ENCODE assay signal across 9 mouse cellular contexts in genomic region chr16:21398345-21399051, GRCm38 (mm10). TPM values are rescaled to one million over a fixed set of nuclear protein-coding genes. Genes with fewer than 3 reads are reported as not detected.
DNase-seq lines count a peak whose midpoint lies in the region; ATAC-seq and TF ChIP-seq lines count a peak whose summit lies in the region.
"Had no signal": no experiment of that assay in that cellular context is flagged by ENCODE, and none has a peak within 500 bp of the region (broad histone marks: within the 10 kb centered on the region; RNA-seq: fewer than 3 reads in every experiment).

No protein-coding gene starts in this region.

- no peaks in the 10 kb centered on the region for H3K36me3 ChIP-seq in lung, embryonic 14.5 days (ENCODE audit: insufficient read depth)
- H3K36me3 ChIP-seq in forebrain, embryonic 12.5 days (replicated peaks) = no peaks in the 10 kb centered on the region
- no peaks in the 10 kb centered on the region for H3K36me3 ChIP-seq in intestine, embryonic 16.5 days (ENCODE audit: control insufficient read depth, insufficient read depth, low read length)
- no peaks in the 10 kb centered on the region for H3K36me3 ChIP-seq in neural tube, embryonic 14.5 days (ENCODE audit: control insufficient read depth, insufficient read depth, low read length)

- 26% methylated on average over 8 of the region's 8 CpGs for WGBS in lung, embryonic 14.5 days
- WGBS in forebrain, embryonic 12.5 days = 7% methylated on average over 8 of the region's 8 CpGs
- 36% methylated on average over 8 of the region's 8 CpGs for WGBS in intestine, embryonic 16.5 days
- WGBS in neural tube, embryonic 14.5 days = 11% methylated on average over 8 of the region's 8 CpGs

- H3K9ac ChIP-seq in lung, embryonic 14.5 days = no peak overlapping the region
- H3K9ac ChIP-seq in forebrain, embryonic 12.5 days = no peak overlapping the region
- no peak overlapping the region for H3K9ac ChIP-seq in intestine, embryonic 16.5 days (ENCODE audit: low read depth, low read length)
- no peak overlapping the region for H3K9ac ChIP-seq in neural tube, embryonic 14.5 days (replicated peaks; ENCODE audit: low read depth, low read length)

- no peak overlapping the region for H3K4me2 ChIP-seq in lung, embryonic 14.5 days
- H3K4me2 ChIP-seq in forebrain, embryonic 12.5 days = peak overlapping the region; percentile 21
- H3K4me2 ChIP-seq in intestine, embryonic 16.5 days (ENCODE audit: low read depth, low read length) = no peak overlapping the region
- no peak overlapping the region for H3K4me2 ChIP-seq in neural tube, embryonic 14.5 days (ENCODE audit: low read depth, low read length)

- H3K27ac ChIP-seq in lung, embryonic 14.5 days (ENCODE audit: low read depth) = no peak overlapping the region
- peak overlapping the region; percentile 57 for H3K27ac ChIP-seq in forebrain, embryonic 12.5 days
- H3K27ac ChIP-seq in intestine, embryonic 16.5 days (ENCODE audit: low read length) = 0 out of 2 replicates have a peak overlapping the region, but pooled peaks have one; percentile 19
- H3K27ac ChIP-seq in neural tube, embryonic 14.5 days (ENCODE audit: low read depth, low read length) = peak overlapping the region; percentile 36; the same call in 1 of the 2 replicates

- no peaks in the 10 kb centered on the region for H3K27me3 ChIP-seq in lung, embryonic 14.5 days (ENCODE audit: insufficient read depth, low read length)
- H3K27me3 ChIP-seq in forebrain, embryonic 12.5 days = peaks cover 12% of the 10 kb centered on the region; the same call in 1 of the 2 replicates
- H3K27me3 ChIP-seq in intestine, embryonic 16.5 days (replicated peaks; ENCODE audit: control insufficient read depth, insufficient read depth, low read length) = no peaks in the 10 kb centered on the region
- no peaks in the 10 kb centered on the region for H3K27me3 ChIP-seq in neural tube, embryonic 14.5 days (ENCODE audit: control insufficient read depth, insufficient read depth, low read length)

- ATAC-seq in lung, embryonic 14.5 days (ENCODE audit: insufficient read depth) = 0 out of 2 replicates have a peak, but pooled peaks have one; percentile 42
- peak; percentile 49; the same call in 1 of the 2 replicates for ATAC-seq in forebrain, embryonic 12.5 days (ENCODE audit: low FRiP score)
- ATAC-seq in intestine, embryonic 16.5 days = peak; percentile 21; the same call in 1 of the 2 replicates
- ATAC-seq in neural tube, embryonic 14.5 days (ENCODE audit: low read depth) = peak; percentile 38; the same call in 1 of the 2 replicates

- H3K4me3 ChIP-seq in lung, embryonic 14.5 days (ENCODE audit: low read depth, low read length) = no peak overlapping the region
- no peak overlapping the region for H3K4me3 ChIP-seq in forebrain, embryonic 12.5 days (replicated peaks)
- no peak overlapping the region for H3K4me3 ChIP-seq in intestine, embryonic 16.5 days (ENCODE audit: low read length)
- no peak overlapping the region for H3K4me3 ChIP-seq in neural tube, embryonic 14.5 days (ENCODE audit: low read depth, low read length)

- H3K9me3 ChIP-seq in lung, embryonic 14.5 days (ENCODE audit: low read depth, low read length) = no peaks in the 10 kb centered on the region
- H3K9me3 ChIP-seq in forebrain, embryonic 12.5 days = no peaks in the 10 kb centered on the region
- H3K9me3 ChIP-seq in intestine, embryonic 16.5 days (ENCODE audit: control insufficient read depth, low read length) = no peaks in the 10 kb centered on the region
- no peaks in the 10 kb centered on the region for H3K9me3 ChIP-seq in neural tube, embryonic 14.5 days (ENCODE audit: control insufficient read depth, low read length)

- TF ChIP-seq CTCF in lung, embryonic 14.5 days (IDR thresholded peaks at IDR 0.05; ENCODE audit: low read depth) = no peak

- peak; percentile 41 for DNase-seq in lung, embryonic 14.5 days
- no peak for DNase-seq in lung, postnatal 10 days
- DNase-seq in cerebellum, adult 11-12 months = no peak
- no peak for DNase-seq in layer of hippocampus, postnatal 14 days (ENCODE audit: low spot score in 2 of 2)
- DNase-seq in adrenal gland, postnatal 4 days (ENCODE audit: low spot score in 2 of 2) = no peak
- DNase-seq: kidney, adult 18-20 months had no signal

- 0 out of 2 replicates have a peak, but pooled peaks cover 6% of the 10 kb centered on the region for H3K4me1 ChIP-seq in lung, embryonic 14.5 days (ENCODE audit: insufficient read depth)
- H3K4me1 ChIP-seq in forebrain, embryonic 12.5 days = peaks cover 43% of the 10 kb centered on the region
- H3K4me1 ChIP-seq in intestine, embryonic 16.5 days (ENCODE audit: control insufficient read depth, insufficient read depth, low read length) = peaks cover 10% of the 10 kb centered on the region; the same call in 1 of the 2 replicates
- H3K4me1 ChIP-seq in neural tube, embryonic 14.5 days (ENCODE audit: control insufficient read depth, insufficient read depth, low read length) = peaks cover 18% of the 10 kb centered on the region

RNA-seq across cellular contexts. Expression of gene Vps8, which starts 24.4 kb away (rescaled TPM):
- polyA plus RNA-seq in lung, embryonic 14.5 days (2014; fragmentation: Nextera tagmentation; extraction: Ambion mirVana) = 18.0 and 19.3 TPM in 2 replicates
- 30.1 and 31.6 TPM in 2 replicates for polyA plus RNA-seq in forebrain, embryonic 12.5 days (2016; fragmentation: Nextera tagmentation; extraction: Ambion mirVana)
- 16.6 and 18.2 TPM in 2 replicates for polyA plus RNA-seq in intestine, embryonic 16.5 days (2015; fragmentation: Nextera tagmentation; extraction: Ambion mirVana)
- polyA plus RNA-seq in neural tube, embryonic 14.5 days (2014; fragmentation: Nextera tagmentation; extraction: Ambion mirVana) = 37.9 and 44.8 TPM in 2 replicates
- 10 to 100 TPM; 49.1 to 60.4 TPM for total RNA-seq in layer of hippocampus, postnatal 14 days (2021)
- total RNA-seq in adrenal gland, postnatal 4 days (2021) = 10 to 100 TPM; 24.5 to 26.1 TPM
